Mouse (Mus musculus) forebrain, postnatal 0 days (tissue): ENCODE results near the gene Esr1. TPM values are rescaled to one million over a fixed set of nuclear protein-coding genes. Genes with fewer than 3 reads are reported as not detected.
A peak's percentile ranks its signal among the peaks of the same experiment; 100 is the strongest.

Source experiments
- ATAC-seq: fragments of 200-750 bp; cut with Nextera tagmentation; 2 replicates; pipeline ENCODE4 v1.8.0; 2017; ENCODE audit warnings: mild to moderate bottlenecking, moderate library complexity
- DNase-seq: peaks from one replicate; pipeline ENCODE4 v3.0.0-alpha.2; 2015
- H3K27ac ChIP-seq: fragments of 300-500 bp; sonication (generic); 2 replicates; pipeline ENCODE4 v1.5.1; 2014; ENCODE audit warnings: low read depth, mild to moderate bottlenecking, antibody characterized with exemption, low read length, moderate library complexity, mixed read lengths
- H3K27me3 ChIP-seq: fragments of 300-500 bp; sonication (generic); 2 replicates; pipeline ENCODE4 v1.6.1; 2014; ENCODE audit warnings: mild to moderate bottlenecking, low read length, mixed read lengths; ENCODE audit not compliant: insufficient read depth
- H3K36me3 ChIP-seq: fragments of 300-500 bp; sonication (generic); 2 replicates; pipeline ENCODE4 v1.6.1; 2014; ENCODE audit warnings: mild to moderate bottlenecking, moderate library complexity; ENCODE audit not compliant: insufficient read depth
- H3K4me1 ChIP-seq: fragments of 300-500 bp; sonication (generic); 2 replicates; pipeline ENCODE4 v1.6.1; 2014; ENCODE audit warnings: antibody characterized with exemption; ENCODE audit not compliant: insufficient read depth
- H3K4me2 ChIP-seq: fragments of 300-500 bp; sonication (generic); 2 replicates; pipeline ENCODE4 v1.6.1; 2014; ENCODE audit warnings: low read depth, mild to moderate bottlenecking, moderate library complexity
- H3K4me3 ChIP-seq: fragments of 300-500 bp; sonication (generic); 2 replicates; pipeline ENCODE4 v1.5.1; 2014; ENCODE audit warnings: low read depth, low read length, mixed read lengths
- H3K9ac ChIP-seq: fragments of 300-500 bp; sonication (generic); 2 replicates; pipeline ENCODE4 v1.6.1; 2014; ENCODE audit warnings: mild to moderate bottlenecking
- H3K9me3 ChIP-seq: fragments of 300-500 bp; sonication (generic); 2 replicates; pipeline ENCODE4 v1.6.1; 2016; ENCODE audit warnings: low read length
- CTCF ChIP-seq: sonication (generic); IDR thresholded peaks from 2 replicates; pipeline ENCODE4 v1.5.1; 2016; ENCODE audit warnings: antibody characterized with exemption, control low read depth, low read depth
- WGBS: fragments of 180-500 bp; shearing (Covaris S2); extraction: QIAGEN DNeasy Blood & Tissue Kit; methylation state at CpG from one replicate; pipeline ENCODE4 v1.1.7; 2014; 5-methylcytosine and 5-hydroxymethylcytosine counted together
- polyA plus RNA-seq: library from polyadenylated mRNA; unstranded; fragments of >200 nt; fragmentation: Nextera tagmentation; extraction: Ambion mirVana; gene quantifications from 2 replicates; pipeline ENCODE4 v1.2.1, GENCODE M21; 2015
- total RNA-seq: library from RNA; depleted of rRNA; stranded (reverse); fragments of >200 nt; gene quantifications from 2 replicates; pipeline ENCODE4 v1.2.3, GENCODE M21; 2014; rRNA removed

Gene Esr1
- total RNA-seq (1.3 and 1.8 TPM in 2 replicates), polyA plus RNA-seq (0.84 and 1.2 TPM in 2 replicates)

DNA sequence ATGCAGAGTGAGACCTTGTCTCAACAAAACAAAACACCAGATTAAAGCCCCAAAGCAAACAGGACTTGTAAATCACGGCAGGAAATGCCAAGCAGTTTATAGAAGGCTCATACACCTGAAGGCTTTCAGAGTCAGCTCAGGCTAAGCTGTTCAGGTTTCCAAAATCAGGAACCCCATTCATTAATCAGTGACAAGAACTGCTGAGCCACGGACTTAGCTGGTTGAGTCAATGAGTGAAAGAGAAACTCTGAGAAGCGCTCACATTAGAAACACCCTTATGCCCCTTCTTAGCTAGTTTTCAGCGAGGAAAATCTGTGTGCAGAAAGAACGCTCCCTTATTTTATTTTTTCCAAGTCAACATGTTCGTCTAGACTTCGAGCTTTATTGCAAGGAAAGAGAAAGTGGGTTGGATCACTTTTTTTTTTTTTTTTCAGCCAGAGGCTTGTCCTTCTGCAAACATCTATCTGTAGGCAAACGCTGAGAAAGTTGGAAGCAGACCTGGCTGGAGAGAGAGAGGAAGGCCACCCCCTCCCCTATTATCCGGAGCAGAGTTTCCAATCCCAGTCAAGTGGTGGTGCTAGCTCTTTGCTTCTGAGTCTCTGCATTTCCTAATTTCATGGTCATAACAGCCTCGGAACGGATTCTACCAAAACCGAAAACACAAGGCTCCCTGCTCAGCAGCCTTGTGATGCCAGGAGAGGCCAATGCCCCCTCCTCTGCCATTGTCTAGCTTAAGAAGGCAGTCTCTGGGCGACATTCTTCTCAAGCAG, at the start of gene Esr1:
TSS of gene Esr1 (plus strand) at position 208 of the 770 bp plus-strand sequence.
- H3K4me3 ChIP-seq = no peak within 1 kb of the TSS
- no peak within 1 kb of the TSS for H3K9ac ChIP-seq
- WGBS = 41% methylated on average over 13 of the region's 13 CpGs
- no peaks in the 10 kb centered on the region for H3K4me1 ChIP-seq
- H3K4me2 ChIP-seq = no peak within 1 kb of the TSS; the same call in 1 of the 2 replicates
- ATAC-seq (no peak; the same call in 1 of the 2 replicates), DNase-seq (no peak)
- no peaks in the 10 kb centered on the region for H3K27me3 ChIP-seq
- H3K9me3 ChIP-seq = no peaks in the 10 kb centered on the region
- TF ChIP-seq CTCF = no peak
- H3K36me3 ChIP-seq = no peaks in the 10 kb centered on the region
- no peak within 1 kb of the TSS for H3K27ac ChIP-seq

- H3K4me3 ChIP-seq = no peak overlapping the region
- H3K27ac ChIP-seq = no peak overlapping the region
- H3K36me3 ChIP-seq = no peaks in the 10 kb centered on the region
- no peak for TF ChIP-seq CTCF
- DNase-seq (no peak), ATAC-seq (no peak)
- no peaks in the 10 kb centered on the region for H3K4me1 ChIP-seq
- WGBS = 92% methylated on average over 1 of the region's 1 CpGs
- H3K4me2 ChIP-seq = no peak overlapping the region
- H3K9me3 ChIP-seq = no peaks in the 10 kb centered on the region
- H3K9ac ChIP-seq = no peak overlapping the region
- no peaks in the 10 kb centered on the region for H3K27me3 ChIP-seq
Measured at GRCm38 (mm10) chr10:4565148-4565547, 46.2 kb upstream of the Esr1 start.

DNA sequence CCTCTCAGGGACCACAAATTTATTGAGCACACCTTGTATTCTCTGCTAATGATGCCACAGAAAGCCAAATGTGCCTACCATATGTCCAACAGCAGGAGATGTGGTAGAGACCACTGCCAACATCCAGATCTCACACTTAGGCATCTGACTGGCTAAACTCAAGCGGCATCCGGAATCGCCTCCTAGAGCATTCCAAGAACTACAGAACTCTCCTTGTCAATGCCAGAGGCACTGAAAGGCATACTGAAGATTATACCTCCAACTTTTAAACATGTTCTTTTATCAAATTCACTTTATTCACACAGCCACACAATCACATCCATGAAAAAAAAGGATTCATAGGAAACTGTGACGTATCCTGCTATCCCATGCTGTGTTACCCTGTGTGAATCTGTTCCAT, 40.6 kb upstream of the Esr1 start:
- ATAC-seq (peak; percentile 76), DNase-seq (no peak)
- H3K4me3 ChIP-seq = no peak overlapping the region
- H3K36me3 ChIP-seq = no peaks in the 10 kb centered on the region
- no peak overlapping the region for H3K4me2 ChIP-seq
- H3K27me3 ChIP-seq = no peaks in the 10 kb centered on the region
- no peaks in the 10 kb centered on the region for H3K9me3 ChIP-seq
- H3K4me1 ChIP-seq = no peaks in the 10 kb centered on the region
- 54% methylated on average over 4 of the region's 4 CpGs for WGBS
- TF ChIP-seq CTCF = no peak
- H3K27ac ChIP-seq = no peak overlapping the region
- no peak overlapping the region for H3K9ac ChIP-seq

DNA sequence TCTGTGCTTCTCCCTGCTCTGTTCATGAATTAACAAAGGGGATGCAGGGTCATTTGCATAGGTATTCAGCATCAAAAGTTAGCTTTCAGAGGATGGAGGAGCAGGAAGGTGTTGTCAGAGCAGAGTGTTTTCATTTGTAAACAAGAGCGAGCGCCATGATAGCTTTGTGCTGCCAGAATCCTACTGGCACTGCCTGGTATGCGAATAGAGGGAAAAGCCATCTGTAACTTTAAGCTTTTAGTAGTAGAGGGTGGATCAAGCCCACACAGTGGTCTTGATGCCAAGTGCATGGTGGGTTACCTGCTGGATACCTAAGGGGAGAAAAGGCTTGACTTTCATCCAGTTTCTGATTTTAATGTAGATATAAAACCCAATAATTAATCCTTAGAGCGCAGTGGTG, 40.1 kb upstream of the Esr1 start:
- 61% methylated on average over 4 of the region's 4 CpGs for WGBS
- no peak overlapping the region for H3K27ac ChIP-seq
- H3K4me2 ChIP-seq = no peak overlapping the region
- TF ChIP-seq CTCF = no peak
- H3K4me1 ChIP-seq = no peaks in the 10 kb centered on the region
- H3K36me3 ChIP-seq = no peaks in the 10 kb centered on the region
- H3K4me3 ChIP-seq = no peak overlapping the region
- no peaks in the 10 kb centered on the region for H3K9me3 ChIP-seq
- peak; percentile 50 for DNase-seq
- peak; percentile 89 for ATAC-seq
- H3K27me3 ChIP-seq = no peaks in the 10 kb centered on the region
- H3K9ac ChIP-seq = no peak overlapping the region

DNA sequence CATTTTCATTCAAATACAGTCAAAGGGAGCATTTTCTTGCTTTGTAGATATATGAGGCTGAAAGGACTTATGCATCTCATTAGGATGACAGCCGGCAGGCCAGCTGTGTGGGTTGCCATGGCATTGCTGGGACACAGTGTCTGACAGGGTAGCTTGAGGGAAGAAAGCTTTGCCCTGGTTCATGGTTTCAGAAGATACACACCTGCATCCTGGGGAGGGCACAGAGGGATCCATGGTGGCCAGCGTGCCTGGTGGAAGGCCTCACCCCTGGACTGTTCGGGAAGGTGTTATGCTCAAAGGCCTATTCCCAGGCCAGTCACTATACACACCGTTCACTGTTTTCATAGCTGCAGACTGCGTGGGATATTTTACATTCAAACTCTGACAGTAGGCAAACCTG, 29.5 kb upstream of the Esr1 start:
- no peak for TF ChIP-seq CTCF
- Histone ChIP-seq H3K4me2 (no peak overlapping the region), H3K27ac (no peak overlapping the region), H3K4me3 (no peak overlapping the region), H3K9ac (no peak overlapping the region), H3K27me3 (no peaks in the 10 kb centered on the region), H3K36me3 (no peaks in the 10 kb centered on the region), H3K9me3 (no peaks in the 10 kb centered on the region), H3K4me1 (no peaks in the 10 kb centered on the region)
- DNase-seq (peak; percentile 52), ATAC-seq (peak; percentile 93)
- WGBS = 66% methylated on average over 5 of the region's 5 CpGs

DNA sequence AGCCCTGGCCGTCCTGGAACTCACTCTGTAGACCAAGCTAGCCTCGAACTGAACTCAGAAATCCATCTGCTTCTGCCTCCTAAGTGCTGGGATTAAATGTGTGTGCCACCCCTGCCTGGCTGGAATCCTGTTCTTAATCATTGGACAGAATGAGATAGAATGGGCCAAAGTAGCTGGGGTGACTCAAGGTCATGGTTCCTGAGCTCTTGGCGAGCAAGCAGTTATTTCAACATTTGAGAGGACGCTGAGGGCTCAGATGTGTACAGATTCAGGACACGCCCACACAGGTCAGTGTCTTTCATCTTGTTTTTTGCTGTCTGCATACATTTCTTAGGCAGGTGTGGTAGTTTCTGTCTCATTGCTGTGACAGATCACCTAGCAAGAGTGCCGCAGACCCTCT, 24.7 kb upstream of the Esr1 start:
- H3K36me3 ChIP-seq = no peaks in the 10 kb centered on the region
- H3K4me2 ChIP-seq = no peak overlapping the region
- no peak overlapping the region for H3K4me3 ChIP-seq
- no peak for TF ChIP-seq CTCF
- no peak overlapping the region for H3K9ac ChIP-seq
- H3K27ac ChIP-seq = no peak overlapping the region
- no peaks in the 10 kb centered on the region for H3K4me1 ChIP-seq
- 87% methylated on average over 6 of the region's 6 CpGs for whole genome bisulfite sequencing
- no peaks in the 10 kb centered on the region for H3K9me3 ChIP-seq
- ATAC-seq = no peak
- DNase-seq = no peak
- no peaks in the 10 kb centered on the region for H3K27me3 ChIP-seq

- H3K9ac ChIP-seq = no peak overlapping the region
- H3K4me3 ChIP-seq = no peak overlapping the region
- H3K27ac ChIP-seq = no peak overlapping the region
- WGBS = 77% methylated on average over 4 of the region's 4 CpGs
- no peaks in the 10 kb centered on the region for H3K27me3 ChIP-seq
- TF ChIP-seq CTCF = no peak
- no peaks in the 10 kb centered on the region for H3K36me3 ChIP-seq
- ATAC-seq = no peak
- no peaks in the 10 kb centered on the region for H3K4me1 ChIP-seq
- no peaks in the 10 kb centered on the region for H3K9me3 ChIP-seq
- H3K4me2 ChIP-seq = no peak overlapping the region
- DNase-seq = no peak
Measured at GRCm38 (mm10) chr10:4589576-4589975, 21.8 kb upstream of the Esr1 start.
